ENCODE assay signal across 15 mouse cellular contexts in genomic region chr2:169156908-169157307, GRCm38 (mm10).
DNase-seq lines count a peak whose midpoint lies in the region; ATAC-seq and TF ChIP-seq lines count a peak whose summit lies in the region.
"Had no signal": no experiment of that assay in that cellular context is flagged by ENCODE, and none has a peak within 500 bp of the region (broad histone marks: within the 10 kb centered on the region; RNA-seq: fewer than 3 reads in every experiment).

No protein-coding gene starts in this region.

- TF ChIP-seq POLR2A in kidney, adult 2 months (IDR thresholded peaks at IDR 0.05; ENCODE audit: low read depth, low read length), result no peak

- H3K27ac ChIP-seq in kidney, embryonic 15.5 days, result peak overlapping the region; percentile 56; the same call in 1 of the 2 replicates
- H3K27ac ChIP-seq in kidney, adult 2 months (ENCODE audit: insufficient read depth, low read depth, low read length), result no peak overlapping the region
- H3K27ac ChIP-seq in stomach, embryonic 15.5 days, result no peak overlapping the region
- H3K27ac ChIP-seq: heart, embryonic 15.5 days; lung, embryonic 15.5 days; midbrain, embryonic 12.5 days had no signal

- no peaks in the 10 kb centered on the region for H3K9me3 ChIP-seq in kidney, embryonic 15.5 days (replicated peaks)
- H3K9me3 ChIP-seq in megakaryocyte, embryonic 14.5 days, result peaks cover 82% of the 10 kb centered on the region
- no peaks in the 10 kb centered on the region for H3K9me3 ChIP-seq in stomach, embryonic 15.5 days
- H3K9me3 ChIP-seq: heart, embryonic 15.5 days; lung, embryonic 15.5 days; midbrain, embryonic 12.5 days had no signal

- no peak overlapping the region for H3K4me3 ChIP-seq in kidney, embryonic 15.5 days (replicated peaks)
- no peak overlapping the region for H3K4me3 ChIP-seq in kidney, adult 2 months (ENCODE audit: insufficient read depth, low read depth, low read length)
- H3K4me3 ChIP-seq in megakaryocyte, embryonic 14.5 days (replicated peaks), result peak overlapping the region; percentile 50
- H3K4me3 ChIP-seq in stomach, embryonic 15.5 days (replicated peaks), result no peak overlapping the region
- H3K4me3 ChIP-seq: heart, embryonic 15.5 days; lung, embryonic 15.5 days; midbrain, embryonic 12.5 days had no signal

- H3K4me1 ChIP-seq in kidney, embryonic 15.5 days, result peaks cover 32% of the 10 kb centered on the region
- no peaks in the 10 kb centered on the region for H3K4me1 ChIP-seq in kidney, adult 2 months (ENCODE audit: control insufficient read depth, insufficient read depth, low read length)
- H3K4me1 ChIP-seq in megakaryocyte, embryonic 14.5 days, result no peaks in the 10 kb centered on the region
- no peaks in the 10 kb centered on the region for H3K4me1 ChIP-seq in stomach, embryonic 15.5 days
- H3K4me1 ChIP-seq: heart, embryonic 15.5 days had no signal

- 29% methylated on average over 8 of the region's 8 CpGs for WGBS in kidney, embryonic 15.5 days
- 25% methylated on average over 8 of the region's 8 CpGs for WGBS in kidney, adult 2 months
- 46% methylated on average over 8 of the region's 8 CpGs for WGBS in stomach, embryonic 15.5 days

- H3K36me3 ChIP-seq in kidney, embryonic 15.5 days, result no peaks in the 10 kb centered on the region
- H3K36me3 ChIP-seq in kidney, adult 2 months (ENCODE audit: control insufficient read depth, insufficient read depth, low read length), result no peaks in the 10 kb centered on the region
- H3K36me3 ChIP-seq in megakaryocyte, embryonic 14.5 days (replicated peaks; ENCODE audit: low read length), result no peaks in the 10 kb centered on the region
- H3K36me3 ChIP-seq in stomach, embryonic 15.5 days, result no peaks in the 10 kb centered on the region
- H3K36me3 ChIP-seq: heart, embryonic 15.5 days; lung, embryonic 15.5 days; midbrain, embryonic 12.5 days had no signal

- no peak for TF ChIP-seq CTCF in kidney, adult 2 months (conservative IDR thresholded peaks at IDR 0.05; ENCODE audit: insufficient read depth, insufficient read length, low read depth, low read length)

- no peak overlapping the region for H3K9ac ChIP-seq in kidney, embryonic 15.5 days
- H3K9ac ChIP-seq in stomach, embryonic 15.5 days, result no peak overlapping the region
- H3K9ac ChIP-seq: heart, embryonic 15.5 days; lung, embryonic 15.5 days; midbrain, embryonic 12.5 days had no signal

- no peaks in the 10 kb centered on the region for H3K27me3 ChIP-seq in kidney, embryonic 15.5 days
- no peaks in the 10 kb centered on the region for H3K27me3 ChIP-seq in kidney, adult 2 months (replicated peaks; ENCODE audit: control insufficient read depth, insufficient read depth, low read length)
- no peaks in the 10 kb centered on the region for H3K27me3 ChIP-seq in megakaryocyte, embryonic 14.5 days (replicated peaks)
- H3K27me3 ChIP-seq in stomach, embryonic 15.5 days (replicated peaks), result no peaks in the 10 kb centered on the region
- H3K27me3 ChIP-seq: lung, embryonic 15.5 days; midbrain, embryonic 12.5 days had no signal

- DNase-seq in embryo, embryonic 10 days (ENCODE audit: low spot score), result peak; percentile 28
- DNase-seq in embryo, embryonic 9.5 days (ENCODE audit: extremely low spot score), result no peak
- DNase-seq in kidney, adult 2 months, result no peak
- no peak for DNase-seq in left cerebral cortex, adult 9 months (ENCODE audit: low spot score in 2 of 2)
- DNase-seq: cerebellum, postnatal 14 days; gastrocnemius, postnatal 36 days; right cerebral cortex, adult 18-20 months; thymus, postnatal 4 days had no signal

- peak overlapping the region; percentile 25; the same call in 1 of the 2 replicates for H3K4me2 ChIP-seq in kidney, embryonic 15.5 days
- H3K4me2 ChIP-seq in stomach, embryonic 15.5 days, result no peak overlapping the region
- H3K4me2 ChIP-seq: heart, embryonic 15.5 days; lung, embryonic 15.5 days; midbrain, embryonic 12.5 days had no signal

- no peak for ATAC-seq in kidney, embryonic 15.5 days (replicated peaks; ENCODE audit: low FRiP score)
- no peak for ATAC-seq in megakaryocyte, adult 5-6 weeks (ENCODE audit: poor library complexity, severe bottlenecking)
- peak; percentile 39; the same call in 1 of the 2 replicates for ATAC-seq in stomach, embryonic 15.5 days (ENCODE audit: insufficient read depth, low FRiP score, low read depth)
